Comparison of ENCODE assay signal across 14 mouse cellular contexts in the genomic region with DNA sequence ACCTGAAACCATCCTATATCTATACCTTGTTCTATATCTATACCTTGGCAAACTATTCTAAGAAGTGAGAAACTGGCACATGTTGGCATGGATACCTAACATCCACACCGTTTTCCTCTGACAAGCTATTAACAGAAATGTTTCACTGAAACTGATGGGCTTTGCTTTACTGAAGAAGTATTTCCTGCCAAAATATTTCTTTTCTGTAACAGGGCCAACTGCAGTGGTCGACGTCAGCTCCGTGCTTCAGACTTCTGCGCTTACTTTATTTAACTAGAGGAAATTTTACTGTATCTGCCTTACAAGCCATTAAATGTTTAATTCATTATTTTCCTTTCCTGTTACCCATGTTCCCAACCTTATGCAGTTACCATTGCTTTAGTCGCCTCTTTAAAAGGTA.
"Had no signal": no experiment of that assay in that cellular context is flagged by ENCODE, and none has a peak within 500 bp of the region (broad histone marks: within the 10 kb centered on the region; RNA-seq: fewer than 3 reads in every experiment).

No protein-coding gene starts in this region.

- H3K9me3 ChIP-seq: liver, embryonic 13.5 days; neural tube, embryonic 15.5 days had no signal

- H3K27ac ChIP-seq: liver, embryonic 13.5 days; neural tube, embryonic 15.5 days had no signal

- ATAC-seq: liver, postnatal 0 days; lung, postnatal 0 days had no signal

- H3K4me2 ChIP-seq: liver, embryonic 13.5 days; neural tube, embryonic 15.5 days had no signal

- DNase-seq: kidney, adult 2 months; kidney, postnatal 36 days; layer of hippocampus, adult 9-11 months; layer of hippocampus, postnatal 36 days; left cerebral cortex, postnatal 4 days; liver; liver, embryonic 13.5 days; liver, postnatal 0 days; lung, postnatal 36 days; thymus, adult 2 months; thymus, postnatal 25 days had no signal

- H3K36me3 ChIP-seq: liver, embryonic 13.5 days; neural tube, embryonic 15.5 days had no signal

- H3K9ac ChIP-seq: liver, embryonic 13.5 days; liver, postnatal 0 days; neural tube, embryonic 15.5 days had no signal

- H3K4me1 ChIP-seq: liver, embryonic 13.5 days; neural tube, embryonic 15.5 days had no signal

- H3K27me3 ChIP-seq: liver, embryonic 13.5 days; neural tube, embryonic 15.5 days had no signal

- H3K4me3 ChIP-seq: liver, embryonic 13.5 days; myocyte; neural tube, embryonic 15.5 days had no signal
